Mouse (Mus musculus) hindbrain, embryonic 16.5 days (tissue): ENCODE results near the gene B3gnt4. TPM values are rescaled to one million over a fixed set of nuclear protein-coding genes. Genes with fewer than 3 reads are reported as not detected.
A peak's percentile ranks its signal among the peaks of the same experiment; 100 is the strongest.

Experiments
- ATAC-seq: fragments of 200-750 bp; cut with Nextera tagmentation; 2 replicates; pipeline ENCODE4 v1.8.0; 2017; ENCODE audit warnings: moderate TSS enrichment, moderate library complexity
- H3K27ac ChIP-seq: fragments of 300-500 bp; sonication (generic); 2 replicates; pipeline ENCODE4 v1.5.1; 2014; ENCODE audit warnings: low read depth, mild to moderate bottlenecking, control low read depth, low read length, moderate library complexity
- H3K27me3 ChIP-seq: fragments of 300-500 bp; sonication (generic); replicated peaks from 2 replicates; pipeline ENCODE4 v1.6.1; 2014; ENCODE audit warnings: low read length; ENCODE audit not compliant: control insufficient read depth, insufficient read depth
- H3K36me3 ChIP-seq: fragments of 300-500 bp; sonication (generic); 2 replicates; pipeline ENCODE4 v1.6.1; 2014; ENCODE audit warnings: mild to moderate bottlenecking, low read length, moderate library complexity, mixed read lengths; ENCODE audit not compliant: control insufficient read depth, insufficient read depth
- H3K4me1 ChIP-seq: fragments of 300-500 bp; sonication (generic); 2 replicates; pipeline ENCODE4 v1.6.1; 2014; ENCODE audit warnings: low read depth, low read length; ENCODE audit not compliant: control insufficient read depth, insufficient read depth
- H3K4me2 ChIP-seq: fragments of 300-500 bp; sonication (generic); 2 replicates; pipeline ENCODE4 v1.6.1; 2014; ENCODE audit warnings: mild to moderate bottlenecking, low read length, control low read depth, moderate library complexity
- H3K4me3 ChIP-seq: fragments of 300-500 bp; sonication (generic); 2 replicates; pipeline ENCODE4 v1.5.1; 2014; ENCODE audit warnings: mild to moderate bottlenecking, low read length, control low read depth, moderate library complexity
- H3K9ac ChIP-seq: fragments of 300-500 bp; sonication (generic); 2 replicates; pipeline ENCODE4 v1.6.1; 2014; ENCODE audit warnings: low read depth, mild to moderate bottlenecking, control low read depth, low read length, moderate library complexity
- H3K9me3 ChIP-seq: fragments of 300-500 bp; sonication (generic); 2 replicates; pipeline ENCODE4 v1.6.1; 2014; ENCODE audit warnings: mild to moderate bottlenecking, low read length, moderate library complexity; ENCODE audit not compliant: control insufficient read depth
- WGBS: fragments of 180-500 bp; shearing (Covaris S2); extraction: QIAGEN DNeasy Blood & Tissue Kit; methylation state at CpG from one replicate; pipeline ENCODE4 v1.1.7; 2014; 5-methylcytosine and 5-hydroxymethylcytosine counted together
- polyA plus RNA-seq: library from polyadenylated mRNA; unstranded; fragments of >200 nt; fragmentation: Nextera tagmentation; extraction: Ambion mirVana; gene quantifications from 2 replicates; pipeline ENCODE4 v1.2.1, GENCODE M21; 2015

The B3gnt4 gene
- polyA plus RNA-seq, 1 experiment from 2014 or later, result 0.91 TPM

DNA sequence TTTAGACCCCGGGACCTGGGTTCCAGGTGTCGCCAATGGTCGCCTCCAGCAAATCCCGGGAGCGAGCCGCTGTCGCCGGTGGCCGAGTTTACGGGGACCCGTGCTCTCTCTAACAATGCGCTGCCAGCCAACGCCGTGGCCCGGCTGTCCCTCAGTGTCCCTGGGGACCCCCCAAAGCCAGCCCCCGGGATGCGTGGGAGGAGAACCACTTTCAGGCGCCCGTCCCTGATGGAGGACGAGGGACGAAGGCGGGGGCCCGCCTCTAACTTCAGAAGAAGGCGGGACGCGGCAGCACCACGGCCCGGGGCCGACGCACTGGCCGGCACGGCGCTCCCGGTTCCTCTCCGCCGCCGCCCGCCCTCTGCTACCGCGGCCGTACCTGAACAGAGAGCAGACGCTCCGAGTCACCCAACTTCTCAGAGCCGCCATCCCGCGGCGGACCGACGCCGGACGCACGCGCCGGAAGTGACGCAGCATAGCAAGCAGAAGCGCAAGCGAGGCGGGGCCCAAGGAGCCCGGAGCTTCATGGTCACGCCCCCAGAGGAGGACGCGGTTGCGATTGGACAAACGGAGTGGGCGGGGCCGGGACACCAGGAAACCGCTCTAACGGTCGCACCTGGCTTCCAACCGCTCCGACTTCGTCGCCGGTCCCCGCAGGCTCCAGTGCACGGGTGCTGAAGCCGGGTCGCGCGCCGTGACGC lies 13.6 kb downstream of the B3gnt4 start, which contains the start of gene Diablo:
Gene Diablo (minus strand): TSS at position 485 of the 701 bp plus-strand sequence.
- WGBS, result under 1% methylated on average over 65 of the region's 82 CpGs
- H3K4me1 ChIP-seq, result peaks cover 15% of the 10 kb centered on the region
- H3K9ac ChIP-seq, result peak within 1 kb of the TSS; percentile 81
- no peaks in the 10 kb centered on the region for H3K27me3 ChIP-seq
- H3K4me2 ChIP-seq, result peak within 1 kb of the TSS; percentile 95
- ATAC-seq, result peak; percentile 98
- H3K36me3 ChIP-seq, result no peaks in the 10 kb centered on the region
- peak within 1 kb of the TSS; percentile 87 for H3K4me3 ChIP-seq
- no peaks in the 10 kb centered on the region for H3K9me3 ChIP-seq
- peak within 1 kb of the TSS; percentile 73 for H3K27ac ChIP-seq

DNA sequence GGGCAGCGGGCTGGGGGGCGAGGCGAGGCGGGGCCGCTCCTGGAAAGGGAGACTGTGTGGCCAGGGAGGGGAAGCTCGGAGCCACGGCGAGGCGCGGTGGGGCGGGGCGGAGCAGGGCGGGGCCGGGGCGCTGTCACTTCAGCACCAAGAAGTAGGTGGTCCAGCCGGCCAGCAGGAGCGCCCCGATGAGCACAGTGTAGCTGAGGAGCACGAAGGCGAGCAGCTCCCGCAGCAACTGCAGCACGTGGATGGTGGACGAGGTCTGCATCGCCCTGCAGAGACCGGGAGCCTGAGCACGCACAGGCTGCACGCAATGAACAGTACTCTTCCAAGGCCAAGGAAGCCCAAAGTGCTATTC lies 14.1 kb downstream of the B3gnt4 start:
- Histone ChIP-seq H3K4me2 (peak overlapping the region; percentile 75), H3K27ac (peak overlapping the region; percentile 73), H3K9ac (peak overlapping the region; percentile 74), H3K4me3 (peak overlapping the region; percentile 87), H3K4me1 (peaks cover 15% of the 10 kb centered on the region), H3K9me3 (no peaks in the 10 kb centered on the region), H3K27me3 (no peaks in the 10 kb centered on the region), H3K36me3 (no peaks in the 10 kb centered on the region; the same call in 1 of the 2 replicates)
- WGBS, result 0% methylated on average over 13 of the region's 27 CpGs
- peak; percentile 89 for ATAC-seq

DNA sequence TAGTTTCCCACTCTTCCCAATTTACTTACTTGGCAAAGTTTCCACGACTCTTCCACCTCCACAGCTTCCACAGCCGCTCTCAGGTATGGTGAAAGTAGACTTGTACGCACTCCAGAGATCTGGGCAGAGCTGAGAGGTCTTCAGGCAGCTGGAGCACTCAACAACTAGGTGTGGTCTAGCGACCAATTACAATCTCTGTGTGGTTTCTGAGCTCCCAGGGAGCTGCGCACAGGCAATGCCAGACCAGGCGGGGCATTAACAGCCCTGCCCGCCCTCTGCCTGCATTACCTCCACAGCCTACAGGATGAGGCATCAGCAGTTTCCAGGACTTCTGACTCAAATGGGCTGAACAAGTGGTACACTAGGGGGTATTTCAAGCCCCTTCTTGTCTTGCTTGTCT lies 15.0 kb downstream of the B3gnt4 start, which contains the start of gene Gm49027:
Gene Gm49027 (minus strand): TSS at position 208 of the 400 bp plus-strand sequence.
- 83% methylated on average over 7 of the region's 7 CpGs for WGBS
- ATAC-seq, result no peak
- no peaks in the 10 kb centered on the region for H3K27me3 ChIP-seq

DNA sequence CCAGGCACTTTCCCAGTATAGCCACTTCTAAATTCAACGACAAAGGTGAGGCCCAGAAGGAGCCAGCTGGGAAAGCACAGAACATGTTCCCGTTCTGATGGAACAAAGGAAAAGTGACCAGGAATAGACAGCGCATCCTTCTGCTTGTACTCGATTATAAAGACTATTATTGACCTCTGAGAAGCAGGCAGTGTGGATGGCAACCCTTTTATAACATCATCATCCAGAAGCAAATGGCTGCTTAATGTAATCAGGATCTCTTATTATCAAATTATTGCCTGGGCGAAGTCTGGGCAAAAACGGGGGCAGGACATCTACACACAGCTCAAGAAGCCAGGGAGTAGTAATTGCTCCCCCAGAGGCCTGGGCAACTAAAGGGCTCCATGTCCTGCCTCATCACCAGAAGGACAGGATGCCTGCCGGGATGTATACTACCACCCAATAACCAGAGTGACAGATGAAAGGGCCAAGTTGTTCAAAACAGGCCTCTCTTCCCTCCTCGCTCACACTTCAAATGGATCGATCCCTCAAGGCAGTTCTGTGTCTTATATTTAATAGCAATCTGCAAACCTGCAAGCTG lies 15.7 kb downstream of the B3gnt4 start:
- peaks cover 15% of the 10 kb centered on the region for H3K4me1 ChIP-seq
- no peaks in the 10 kb centered on the region for H3K9me3 ChIP-seq
- no peak overlapping the region for H3K4me3 ChIP-seq
- no peak overlapping the region for H3K9ac ChIP-seq
- WGBS, result 94% methylated on average over 9 of the region's 9 CpGs
- no peak for ATAC-seq
- H3K27ac ChIP-seq, result no peak overlapping the region
- H3K36me3 ChIP-seq, result peaks cover 14% of the 10 kb centered on the region
- no peak overlapping the region for H3K4me2 ChIP-seq
- H3K27me3 ChIP-seq, result no peaks in the 10 kb centered on the region

More for the DNA sequence above, 15.0 kb downstream of the B3gnt4 start, which contains the start of gene Gm49027:
- H3K4me3 ChIP-seq, result peak within 1 kb of the TSS; percentile 87
- H3K36me3 ChIP-seq, result peaks cover 7% of the 10 kb centered on the region
- H3K4me1 ChIP-seq, result peaks cover 15% of the 10 kb centered on the region
- peak within 1 kb of the TSS; percentile 74 for H3K9ac ChIP-seq
- H3K27ac ChIP-seq, result peak within 1 kb of the TSS; percentile 73
- peak within 1 kb of the TSS; percentile 75 for H3K4me2 ChIP-seq
- no peaks in the 10 kb centered on the region for H3K9me3 ChIP-seq

DNA sequence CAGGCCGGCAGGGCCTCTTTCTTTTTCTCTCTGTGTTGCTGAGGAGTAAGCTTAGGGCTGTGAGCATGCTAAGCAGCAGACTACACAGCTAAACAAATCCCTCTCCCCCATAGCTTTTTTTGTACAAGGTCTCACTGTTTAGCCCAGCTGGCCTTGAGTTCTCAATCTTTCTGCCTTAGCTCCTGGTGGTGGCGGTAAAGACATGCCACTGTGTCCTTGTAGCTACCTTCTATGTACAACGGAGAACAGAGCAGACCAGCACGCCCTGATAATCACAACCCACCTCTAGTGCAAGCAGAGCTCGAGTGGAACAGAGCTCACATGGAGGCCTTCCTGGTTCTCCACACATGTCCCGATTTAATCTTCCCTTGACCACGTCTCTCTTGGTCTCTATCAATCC lies 18.4 kb downstream of the B3gnt4 start:
- Histone ChIP-seq H3K4me1 (peaks cover 5% of the 10 kb centered on the region), H3K9me3 (no peaks in the 10 kb centered on the region), H3K36me3 (peaks cover 36% of the 10 kb centered on the region), H3K4me2 (no peak overlapping the region), H3K27ac (no peak overlapping the region), H3K27me3 (no peaks in the 10 kb centered on the region), H3K9ac (no peak overlapping the region), H3K4me3 (no peak overlapping the region)
- WGBS, result 81% methylated on average over 7 of the region's 7 CpGs
- ATAC-seq, result no peak

DNA sequence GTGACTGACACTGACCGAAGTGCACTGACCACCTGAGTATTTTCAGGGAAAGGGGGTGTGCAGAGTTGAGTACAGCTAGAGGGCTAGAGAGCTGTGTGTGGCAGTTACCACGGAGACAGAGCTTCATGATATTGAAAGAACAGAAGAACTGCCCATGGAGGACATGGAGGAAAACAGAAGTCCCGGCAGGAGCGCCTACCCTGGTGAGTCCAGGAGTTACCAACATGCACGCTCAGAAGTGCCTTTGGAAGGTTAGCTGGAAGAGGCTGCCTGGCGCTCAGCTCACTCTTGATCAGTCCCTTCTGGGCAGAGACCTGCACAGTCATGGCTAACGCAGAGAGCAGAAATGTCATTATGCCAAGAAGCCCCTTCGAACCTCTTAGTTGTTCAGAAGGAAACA lies 19.8 kb downstream of the B3gnt4 start:
- H3K27ac ChIP-seq, result no peak overlapping the region
- H3K36me3 ChIP-seq, result peaks cover 45% of the 10 kb centered on the region
- no peaks in the 10 kb centered on the region for H3K9me3 ChIP-seq
- no peak overlapping the region for H3K4me3 ChIP-seq
- no peaks in the 10 kb centered on the region for H3K4me1 ChIP-seq
- H3K9ac ChIP-seq, result no peak overlapping the region
- H3K27me3 ChIP-seq, result no peaks in the 10 kb centered on the region
- no peak overlapping the region for H3K4me2 ChIP-seq
- WGBS, result 88% methylated on average over 8 of the region's 8 CpGs
- no peak for ATAC-seq

DNA sequence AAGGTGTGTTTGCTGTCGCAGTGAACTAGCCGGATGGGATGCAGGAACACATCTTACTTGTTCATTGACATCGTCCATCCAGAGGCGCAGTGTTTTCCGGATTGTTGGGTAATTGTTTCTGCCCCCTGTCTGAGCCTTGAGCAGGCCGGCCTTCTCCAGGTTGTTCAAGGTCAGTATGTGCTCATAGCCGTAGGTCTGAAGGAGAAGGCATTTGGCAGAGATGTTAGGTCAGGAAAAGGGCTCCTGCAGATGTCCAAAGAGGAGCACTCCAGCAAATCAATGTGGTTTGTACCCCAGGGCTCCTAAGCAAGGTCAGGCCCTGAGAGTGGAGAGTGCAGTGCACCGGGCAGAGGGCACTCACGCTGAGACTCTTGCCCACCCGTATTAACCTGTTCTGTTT lies 23.5 kb downstream of the B3gnt4 start:
- no peak for ATAC-seq
- Histone ChIP-seq H3K4me2 (no peak overlapping the region), H3K4me1 (no peaks in the 10 kb centered on the region), H3K4me3 (no peak overlapping the region), H3K27me3 (no peaks in the 10 kb centered on the region), H3K36me3 (peaks cover 58% of the 10 kb centered on the region), H3K27ac (no peak overlapping the region), H3K9me3 (no peaks in the 10 kb centered on the region), H3K9ac (no peak overlapping the region)
- 98% methylated on average over 10 of the region's 10 CpGs for WGBS

DNA sequence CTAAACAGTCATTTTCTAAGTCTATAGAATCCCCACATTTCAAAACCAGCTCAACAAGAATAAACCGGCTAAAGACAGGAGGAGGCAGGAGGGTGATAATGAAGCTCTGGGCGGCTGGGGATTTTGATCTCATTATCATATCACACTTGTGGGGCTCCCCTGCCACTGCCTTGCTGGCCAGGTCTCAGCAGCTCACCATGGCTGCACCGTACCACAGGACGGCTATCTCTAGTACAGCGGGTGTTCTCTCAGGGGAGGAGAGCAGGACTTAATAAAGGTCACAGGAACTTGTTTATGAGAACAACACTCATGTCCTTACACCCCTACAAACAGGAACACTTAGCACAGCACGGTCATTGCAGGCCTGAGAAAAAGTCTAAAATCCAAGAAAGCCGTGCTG lies 45.4 kb downstream of the B3gnt4 start:
- 90% methylated on average over 7 of the region's 7 CpGs for WGBS
- H3K9me3 ChIP-seq, result no peaks in the 10 kb centered on the region
- H3K9ac ChIP-seq, result no peak overlapping the region
- H3K4me3 ChIP-seq, result no peak overlapping the region
- no peak overlapping the region for H3K4me2 ChIP-seq
- ATAC-seq, result no peak
- H3K4me1 ChIP-seq, result no peaks in the 10 kb centered on the region
- no peak overlapping the region for H3K27ac ChIP-seq
- peaks cover 30% of the 10 kb centered on the region for H3K36me3 ChIP-seq
- no peaks in the 10 kb centered on the region for H3K27me3 ChIP-seq

DNA sequence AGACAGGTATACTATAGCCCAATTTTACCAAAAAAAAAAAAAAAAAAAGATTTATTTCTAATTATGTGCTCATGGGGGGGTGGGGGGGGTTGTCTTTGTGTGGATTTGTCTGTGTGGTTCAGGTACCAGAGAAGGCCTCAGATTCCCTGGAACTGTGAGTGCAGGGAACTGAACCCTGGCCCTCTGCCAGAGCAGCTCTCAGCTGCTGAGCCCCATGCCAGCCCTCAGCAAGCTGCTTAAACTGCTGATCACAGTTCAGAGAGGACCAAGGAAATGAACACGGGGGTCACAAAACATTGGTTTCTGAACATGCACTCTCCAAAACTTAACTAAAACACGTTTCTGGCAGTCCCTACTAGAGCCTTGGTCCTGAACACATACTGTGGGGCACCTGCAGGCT lies 46.2 kb downstream of the B3gnt4 start:
- Histone ChIP-seq H3K27ac (peak overlapping the region; percentile 23; the same call in 1 of the 2 replicates), H3K4me2 (no peak overlapping the region), H3K9me3 (no peaks in the 10 kb centered on the region), H3K9ac (no peak overlapping the region), H3K4me3 (no peak overlapping the region), H3K4me1 (no peaks in the 10 kb centered on the region), H3K27me3 (no peaks in the 10 kb centered on the region), H3K36me3 (peaks cover 32% of the 10 kb centered on the region)
- no peak for ATAC-seq
- WGBS, result 68% methylated on average over 2 of the region's 2 CpGs
